Mouse (Mus musculus) limb, embryonic 14.5 days (tissue): Measurements from ENCODE around the gene Med20. TPM values are rescaled to one million over a fixed set of nuclear protein-coding genes. Genes with fewer than 3 reads are reported as not detected.
A peak's percentile ranks its signal among the peaks of the same experiment; 100 is the strongest.

Experiments used
- ATAC-seq: fragments of 200-750 bp; cut with Nextera tagmentation; 2 replicates; pipeline ENCODE4 v1.8.0; 2017; ENCODE audit warnings: low read depth, moderate number of reproducible peaks, moderate TSS enrichment; ENCODE audit not compliant: low FRiP score
- DNase-seq: peaks from one replicate; pipeline ENCODE4 v3.0.0-alpha.2; 2015; ENCODE audit warnings: low spot score
- H3K27ac ChIP-seq: fragments of 300-500 bp; sonication (generic); replicated peaks from 2 replicates; pipeline ENCODE4 v1.5.1; 2014; ENCODE audit warnings: low read depth, mild to moderate bottlenecking, low read length, moderate library complexity, mixed read lengths
- H3K27me3 ChIP-seq: fragments of 300-500 bp; sonication (generic); 2 replicates; pipeline ENCODE4 v1.6.1; 2014; ENCODE audit warnings: low read length, mixed read lengths; ENCODE audit not compliant: control insufficient read depth, insufficient read depth
- H3K36me3 ChIP-seq: fragments of 300-500 bp; sonication (generic); 2 replicates; pipeline ENCODE4 v1.6.1; 2014; ENCODE audit warnings: mild to moderate bottlenecking, low read length, moderate library complexity, mixed read lengths; ENCODE audit not compliant: control insufficient read depth, insufficient read depth
- H3K4me1 ChIP-seq: fragments of 300-500 bp; sonication (generic); 2 replicates; pipeline ENCODE4 v1.6.1; 2014; ENCODE audit warnings: antibody characterized with exemption, low read length, mixed read lengths; ENCODE audit not compliant: control insufficient read depth, insufficient read depth
- H3K4me2 ChIP-seq: fragments of 300-500 bp; sonication (generic); replicated peaks from 2 replicates; pipeline ENCODE4 v1.6.1; 2014; ENCODE audit warnings: low read depth, mild to moderate bottlenecking, low read length, moderate library complexity; ENCODE audit not compliant: severe bottlenecking
- H3K4me3 ChIP-seq: fragments of 300-500 bp; sonication (generic); replicated peaks from 2 replicates; pipeline ENCODE4 v1.5.1; 2014; ENCODE audit warnings: low read length
- H3K9ac ChIP-seq: fragments of 300-500 bp; sonication (generic); 2 replicates; pipeline ENCODE4 v1.6.1; 2014; ENCODE audit warnings: mild to moderate bottlenecking, low read depth, low read length, moderate library complexity; ENCODE audit not compliant: severe bottlenecking
- H3K9me3 ChIP-seq: fragments of 300-500 bp; sonication (generic); 2 replicates; pipeline ENCODE4 v1.6.1; 2016; ENCODE audit warnings: low read length; ENCODE audit not compliant: control insufficient read depth
- POLR2A ChIP-seq: fragments of 200-500 bp; IDR thresholded peaks from 2 replicates; pipeline ENCODE4 v1.8.0; 2012; ENCODE audit warnings: inconsistent platforms, mild to moderate bottlenecking, moderate library complexity, borderline replicate concordance; ENCODE audit not compliant: insufficient read depth, insufficient read length; ENCODE audit errors: extremely low read depth
- WGBS: fragments of 180-500 bp; shearing (Covaris S2); extraction: QIAGEN DNeasy Blood & Tissue Kit; methylation state at CpG from one replicate; pipeline ENCODE4 v1.1.7; 2014; 5-methylcytosine and 5-hydroxymethylcytosine counted together
- polyA plus RNA-seq, 2 experiments: library from polyadenylated mRNA; depleted of rRNA in 1 of 2; stranded (reverse) in 1 of 2; unstranded in 1 of 2; fragments of >200 nt; fragmentation: Nextera tagmentation in 1 of 2; extraction: Ambion mirVana in 1 of 2; gene quantifications; 2 replicates each; pipeline versions ENCODE4 v1.2.1 to v1.2.3; 2012 to 2014

The Med20 gene
- polyA plus RNA-seq, 2 experiments, result 50.6 to 59.5 TPM

GRCm38 (mm10) chr17:47594183-47594968, 17.0 kb upstream of the Med20 start:
- Histone ChIP-seq H3K27me3 (no peaks in the 10 kb centered on the region), H3K36me3 (peaks cover 35% of the 10 kb centered on the region), H3K4me2 (peak overlapping the region; percentile 89), H3K9me3 (no peaks in the 10 kb centered on the region), H3K4me1 (peaks cover 24% of the 10 kb centered on the region), H3K27ac (peak overlapping the region; percentile 96), H3K9ac (peak overlapping the region; percentile 82), H3K4me3 (peak overlapping the region; percentile 90)
- TF ChIP-seq POLR2A, result no peak
- no peak for ATAC-seq
- DNase-seq, result peak; percentile 23
- under 1% methylated on average over 40 of the region's 43 CpGs for WGBS

GRCm38 (mm10) chr17:47594969-47595247, 16.5 kb upstream of the Med20 start:
- ATAC-seq (no peak), DNase-seq (no peak)
- H3K9me3 ChIP-seq, result no peaks in the 10 kb centered on the region
- H3K36me3 ChIP-seq, result peaks cover 41% of the 10 kb centered on the region
- peak overlapping the region; percentile 90 for H3K4me3 ChIP-seq
- H3K4me2 ChIP-seq, result peak overlapping the region; percentile 89
- WGBS, result 2% methylated on average over 6 of the region's 9 CpGs
- H3K9ac ChIP-seq, result peak overlapping the region; percentile 82
- H3K27me3 ChIP-seq, result no peaks in the 10 kb centered on the region
- peak overlapping the region; percentile 96 for H3K27ac ChIP-seq
- TF ChIP-seq POLR2A, result no peak
- peaks cover 24% of the 10 kb centered on the region for H3K4me1 ChIP-seq

- ATAC-seq, result peak; percentile 69
- Histone ChIP-seq H3K4me1 (peaks cover 24% of the 10 kb centered on the region), H3K27ac (peak overlapping the region; percentile 96), H3K4me2 (peak overlapping the region; percentile 89), H3K9ac (peak overlapping the region; percentile 82), H3K27me3 (no peaks in the 10 kb centered on the region), H3K36me3 (peaks cover 47% of the 10 kb centered on the region), H3K9me3 (no peaks in the 10 kb centered on the region), H3K4me3 (peak overlapping the region; percentile 90)
- DNase-seq, result peak; percentile 89
- 1% methylated on average over 21 of the region's 21 CpGs for WGBS
- 0 out of 2 replicates have a peak, but pooled peaks have one; percentile 30 for TF ChIP-seq POLR2A
Observed at GRCm38 (mm10) chr17:47595248-47596161, 15.9 kb upstream of the Med20 start.

GRCm38 (mm10) chr17:47596162-47596838, 15.1 kb upstream of the Med20 start:
- TF ChIP-seq POLR2A, result no peak
- DNase-seq (no peak), ATAC-seq (no peak)
- Histone ChIP-seq H3K27ac (peak overlapping the region; percentile 96), H3K36me3 (peaks cover 54% of the 10 kb centered on the region), H3K9ac (peak overlapping the region; percentile 82), H3K4me3 (peak overlapping the region; percentile 90), H3K9me3 (no peaks in the 10 kb centered on the region), H3K4me2 (peak overlapping the region; percentile 89), H3K4me1 (peaks cover 24% of the 10 kb centered on the region), H3K27me3 (no peaks in the 10 kb centered on the region)
- 16% methylated on average over 6 of the region's 6 CpGs for WGBS

GRCm38 (mm10) chr17:47596839-47597164, 14.6 kb upstream of the Med20 start:
- H3K9me3 ChIP-seq, result no peaks in the 10 kb centered on the region
- DNase-seq (no peak), ATAC-seq (no peak)
- H3K4me1 ChIP-seq, result peaks cover 24% of the 10 kb centered on the region
- peaks cover 59% of the 10 kb centered on the region for H3K36me3 ChIP-seq
- TF ChIP-seq POLR2A, result no peak
- peak overlapping the region; percentile 89 for H3K4me2 ChIP-seq
- no peaks in the 10 kb centered on the region for H3K27me3 ChIP-seq
- peak overlapping the region; percentile 96 for H3K27ac ChIP-seq
- WGBS, result 51% methylated on average over 5 of the region's 5 CpGs
- H3K9ac ChIP-seq, result peak overlapping the region; percentile 82
- peak overlapping the region; percentile 90 for H3K4me3 ChIP-seq
